Mouse (Mus musculus) ES-Bruce4 (cell line): Measurements from ENCODE around the gene Rhbg. TPM values are rescaled to one million over a fixed set of nuclear protein-coding genes. Genes with fewer than 3 reads are reported as not detected.
"Not testable (repeated sequence)": the region's sequence is repeated elsewhere in the genome, so short reads cannot be mapped to it uniquely, and the experiment has no call there.

Experiments used
- H3K27ac ChIP-seq: 2 replicates; pipeline ENCODE4 v1.5.1; 2012; ENCODE audit warnings: low read length, inconsistent platforms; ENCODE audit not compliant: insufficient read depth
- H3K27me3 ChIP-seq: 2 replicates; pipeline ENCODE4 v1.6.1; 2012; ENCODE audit warnings: mild to moderate bottlenecking, low read length, inconsistent platforms; ENCODE audit not compliant: control insufficient read depth, poor library complexity, insufficient read depth, severe bottlenecking
- H3K36me3 ChIP-seq: 2 replicates; pipeline ENCODE4 v1.6.1; 2012; ENCODE audit warnings: inconsistent platforms, mild to moderate bottlenecking, low read length, moderate library complexity; ENCODE audit not compliant: control insufficient read depth, poor library complexity, insufficient read depth, severe bottlenecking
- H3K4me1 ChIP-seq: one replicate; pipeline ENCODE4 v1.8.1; 2011; ENCODE audit warnings: low read length; ENCODE audit not compliant: control insufficient read depth, insufficient read depth
- H3K4me3 ChIP-seq: 2 replicates; pipeline ENCODE4 v1.5.1; 2011; ENCODE audit warnings: low read depth, mild to moderate bottlenecking, low read length
- H3K9ac ChIP-seq: 2 replicates; pipeline ENCODE4 v1.6.1; 2012; ENCODE audit warnings: low read depth, mild to moderate bottlenecking, inconsistent platforms; ENCODE audit not compliant: poor library complexity, severe bottlenecking
- H3K9me3 ChIP-seq: replicated peaks from 2 replicates; pipeline ENCODE4 v1.6.1; 2012; ENCODE audit warnings: mild to moderate bottlenecking, low read length, inconsistent platforms; ENCODE audit not compliant: control insufficient read depth, poor library complexity, insufficient read depth, severe bottlenecking
- CTCF ChIP-seq: IDR thresholded peaks from one replicate; pipeline ENCODE4 v1.8.1; 2011; ENCODE audit warnings: low read depth, low read length
- EP300 ChIP-seq: IDR thresholded peaks from 2 replicates; pipeline ENCODE4 v1.6.1; 2011; ENCODE audit warnings: low read depth, low read length; ENCODE audit not compliant: insufficient read depth
- POLR2A ChIP-seq: IDR thresholded peaks from one replicate; pipeline ENCODE4 v1.8.1; 2011; ENCODE audit warnings: low read length; ENCODE audit not compliant: insufficient read depth
- polyA plus RNA-seq: library from polyadenylated mRNA; stranded (reverse); fragments of >200 nt; gene quantifications from 2 replicates; pipeline ENCODE4 v1.2.4, GENCODE M21; 2011; ENCODE audit warnings: low read depth; ENCODE audit not compliant: missing spikeins, insufficient read depth, insufficient read length

The Rhbg gene
- polyA plus RNA-seq, 1 experiment, result 0.82 TPM

GRCm38 (mm10) chr3:88291970-88292369 lies 37.5 kb upstream of the Rhbg start:
- no peak overlapping the region for H3K4me3 ChIP-seq
- no peak overlapping the region for H3K27ac ChIP-seq
- H3K9me3 ChIP-seq, result no peaks in the 10 kb centered on the region
- H3K9ac ChIP-seq, result no peak overlapping the region
- TF ChIP-seq EP300, result no peak
- peak; percentile 26 for TF ChIP-seq CTCF
- no peak for TF ChIP-seq POLR2A
- H3K36me3 ChIP-seq, result no peaks in the 10 kb centered on the region
- H3K27me3 ChIP-seq, result no peaks in the 10 kb centered on the region
- peaks cover 7% of the 10 kb centered on the region for H3K4me1 ChIP-seq

DNA sequence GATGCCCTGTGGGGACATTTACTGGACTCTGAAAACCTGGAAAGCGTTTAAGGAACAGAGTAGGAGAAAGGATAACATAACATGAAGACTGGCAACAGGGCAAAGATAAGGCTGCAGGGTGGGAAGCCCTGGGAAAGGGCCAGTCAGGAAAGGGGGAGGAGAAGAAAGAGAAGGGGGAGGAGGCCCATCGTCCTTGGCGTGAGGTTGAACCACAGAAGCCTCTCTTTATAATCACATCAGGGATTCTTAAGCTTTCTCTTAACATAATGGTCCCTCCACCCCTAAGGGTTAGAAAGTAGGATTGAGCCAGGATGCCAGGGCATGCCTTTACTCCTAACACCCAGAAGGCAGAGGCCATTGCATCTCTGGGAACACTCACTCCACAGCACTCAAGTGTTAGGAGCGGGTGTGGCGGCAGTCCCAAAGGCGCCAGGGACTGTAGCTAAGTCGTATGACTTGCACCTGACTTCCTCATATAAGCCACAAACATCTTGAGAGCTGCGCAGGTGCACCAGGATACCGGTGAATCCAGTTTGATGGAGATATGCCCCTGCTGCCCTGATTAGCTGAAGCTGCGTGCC lies 33.7 kb upstream of the Rhbg start:
- not testable (repeated sequence) for H3K9me3 ChIP-seq, H3K4me1 ChIP-seq, H3K27me3 ChIP-seq, H3K36me3 ChIP-seq
- 0 out of 2 replicates have a peak overlapping the region, but pooled peaks have one; percentile 12 for H3K4me3 ChIP-seq
- peak overlapping the region; percentile 84 for H3K27ac ChIP-seq
- peak overlapping the region; percentile 45; the same call in 1 of the 2 replicates for H3K9ac ChIP-seq

DNA sequence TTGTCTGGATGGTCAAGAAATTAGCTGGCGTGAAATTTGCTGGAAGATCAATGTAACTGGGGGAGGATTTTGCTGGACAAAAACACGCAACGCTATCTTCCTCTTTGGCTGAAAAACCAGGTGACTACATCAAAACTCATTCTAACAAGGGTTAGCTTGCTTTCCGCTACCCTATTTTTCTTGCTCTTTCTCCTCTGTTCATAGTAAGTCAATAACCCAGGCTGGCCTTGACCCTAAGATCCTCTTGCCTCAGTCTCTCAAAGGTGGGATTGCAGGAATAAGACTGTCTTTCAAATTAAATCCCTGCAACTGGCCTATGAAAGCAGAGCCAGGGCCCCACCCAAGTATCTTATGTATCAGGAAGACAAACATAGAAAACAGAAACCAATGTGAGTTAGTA lies 32.6 kb upstream of the Rhbg start, which contains the start of gene Gm38392:
Gene Gm38392 (minus strand): TSS at position 101 of the 400 bp plus-strand sequence.
- no peaks in the 10 kb centered on the region for H3K9me3 ChIP-seq
- H3K36me3 ChIP-seq, result no peaks in the 10 kb centered on the region
- TF ChIP-seq POLR2A (no peak), CTCF (no peak), EP300 (no peak)
- H3K9ac ChIP-seq, result peak within 1 kb of the TSS; percentile 45; the same call in 1 of the 2 replicates
- no peaks in the 10 kb centered on the region for H3K27me3 ChIP-seq
- peaks cover 14% of the 10 kb centered on the region for H3K4me1 ChIP-seq
- H3K27ac ChIP-seq, result peak within 1 kb of the TSS; percentile 84
- H3K4me3 ChIP-seq, result no peak within 1 kb of the TSS

DNA sequence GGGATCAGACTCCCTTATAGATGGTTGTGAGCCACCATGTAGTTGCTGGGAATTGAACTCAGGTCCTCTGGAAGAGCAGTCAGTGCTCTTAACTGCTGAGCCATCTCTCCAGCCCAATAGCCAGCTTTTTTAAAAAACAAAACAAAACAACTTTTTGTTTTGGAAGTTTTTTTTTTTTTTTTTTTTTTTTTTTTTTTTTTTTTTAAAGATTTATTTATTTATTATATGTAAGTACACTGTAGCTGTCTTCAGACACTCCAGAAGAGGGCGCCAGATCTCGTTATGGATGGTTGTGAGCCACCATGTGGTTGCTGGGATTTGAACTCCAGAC lies 31.0 kb upstream of the Rhbg start:
- H3K9ac ChIP-seq, result peak overlapping the region; percentile 7; the same call in 1 of the 2 replicates
- peaks cover 17% of the 10 kb centered on the region for H3K4me1 ChIP-seq
- H3K9me3 ChIP-seq, H3K4me3 ChIP-seq, H3K27me3 ChIP-seq, H3K36me3 ChIP-seq: not testable (repeated sequence)
- H3K27ac ChIP-seq, result peak overlapping the region; percentile 87

GRCm38 (mm10) chr3:88284815-88285564 lies 30.5 kb upstream of the Rhbg start:
- peak overlapping the region; percentile 13; the same call in 1 of the 2 replicates for H3K9ac ChIP-seq
- peak overlapping the region; percentile 87 for H3K27ac ChIP-seq
- H3K4me3 ChIP-seq, H3K9me3 ChIP-seq, H3K36me3 ChIP-seq, H3K27me3 ChIP-seq: not testable (repeated sequence)
- peaks cover 21% of the 10 kb centered on the region for H3K4me1 ChIP-seq
- peak; percentile 71 for TF ChIP-seq EP300

GRCm38 (mm10) chr3:88281141-88281916 lies 26.8 kb upstream of the Rhbg start:
- not testable (repeated sequence) for H3K4me3 ChIP-seq, H3K27me3 ChIP-seq, H3K9me3 ChIP-seq, H3K36me3 ChIP-seq
- H3K4me1 ChIP-seq, result peaks cover 17% of the 10 kb centered on the region
- H3K27ac ChIP-seq, result peak overlapping the region; percentile 96
- 0 out of 2 replicates have a peak, but pooled peaks have one; percentile 57 for TF ChIP-seq EP300
- H3K9ac ChIP-seq, result peak overlapping the region; percentile 46; the same call in 1 of the 2 replicates
